Mouse (Mus musculus): Measurements from ENCODE around the gene Map10. TPM values are rescaled to one million over a fixed set of nuclear protein-coding genes. Genes with fewer than 3 reads are reported as not detected.
A peak's percentile ranks its signal among the peaks of the same experiment; 100 is the strongest.

Gene Map10
- polyA plus RNA-seq, 1 experiment from 2014 or later = 4.9 TPM

GRCm38 (mm10) chr8:125654821-125655220 lies 14.8 kb upstream of the Map10 start:
- H3K9me3 ChIP-seq = no peaks in the 10 kb centered on the region
- no peak for ATAC-seq (ENCODE audit: extremely low read depth, insufficient number of reproducible peaks, low FRiP score, low TSS enrichment)
- H3K27ac ChIP-seq (replicated peaks) = no peak overlapping the region
- no peak overlapping the region for H3K4me3 ChIP-seq
- H3K4me2 ChIP-seq = no peak overlapping the region
- no peak overlapping the region for H3K9ac ChIP-seq
- H3K4me1 ChIP-seq = no peaks in the 10 kb centered on the region
- H3K27me3 ChIP-seq (replicated peaks) = no peaks in the 10 kb centered on the region
- 85% methylated on average over 2 of the region's 2 CpGs for WGBS
- H3K36me3 ChIP-seq = no peaks in the 10 kb centered on the region

DNA sequence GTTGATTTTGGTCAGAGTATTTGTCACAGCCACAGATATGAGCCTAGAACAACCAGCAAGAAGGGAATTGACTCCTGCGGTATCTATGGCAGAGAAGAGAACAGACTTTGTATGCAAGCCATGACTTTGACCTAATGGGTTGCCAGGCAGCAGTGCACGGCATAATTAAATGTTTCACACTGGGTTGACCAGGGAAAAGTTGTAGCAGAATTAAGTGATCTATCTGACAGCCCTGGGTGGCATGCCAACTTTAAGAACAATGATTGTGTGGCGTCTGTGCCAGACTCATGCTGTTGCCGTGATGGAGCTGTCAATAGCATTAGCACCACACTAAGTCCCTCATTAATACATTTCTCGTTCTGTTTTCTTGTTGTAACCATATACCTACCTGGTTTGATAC lies 11.1 kb upstream of the Map10 start:
- Histone ChIP-seq H3K27ac (replicated peaks) (no peak overlapping the region), H3K4me3 (no peak overlapping the region), H3K36me3 (no peaks in the 10 kb centered on the region), H3K27me3 (replicated peaks) (no peaks in the 10 kb centered on the region), H3K9ac (no peak overlapping the region), H3K4me1 (peaks cover 12% of the 10 kb centered on the region), H3K9me3 (no peaks in the 10 kb centered on the region), H3K4me2 (no peak overlapping the region)
- WGBS = 80% methylated on average over 5 of the region's 5 CpGs
- no peak for ATAC-seq (ENCODE audit: extremely low read depth, insufficient number of reproducible peaks, low FRiP score, low TSS enrichment)

DNA sequence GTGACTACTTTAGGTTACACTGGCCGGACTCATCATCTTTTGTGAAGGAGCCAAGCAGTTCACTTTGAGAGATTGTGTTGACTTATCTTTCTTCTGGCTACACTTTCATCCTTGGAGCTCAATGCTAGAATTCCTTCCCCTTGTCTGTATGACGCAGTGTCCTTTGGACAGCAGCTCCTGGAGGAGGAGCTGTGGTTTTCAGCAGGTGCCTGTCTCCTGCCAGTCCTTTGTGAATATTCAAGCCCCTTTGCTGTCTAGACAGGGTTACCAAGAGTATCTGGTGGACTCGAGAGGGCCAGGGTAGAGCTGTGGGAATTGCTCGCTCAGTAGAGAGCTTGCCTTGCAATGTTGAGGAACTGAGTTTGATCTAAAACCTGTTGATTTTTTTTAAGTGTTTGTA lies 10.7 kb upstream of the Map10 start:
- Histone ChIP-seq H3K9me3 (no peaks in the 10 kb centered on the region), H3K27ac (replicated peaks) (no peak overlapping the region), H3K27me3 (replicated peaks) (no peaks in the 10 kb centered on the region), H3K4me1 (peaks cover 12% of the 10 kb centered on the region), H3K36me3 (no peaks in the 10 kb centered on the region), H3K4me3 (no peak overlapping the region), H3K9ac (no peak overlapping the region), H3K4me2 (no peak overlapping the region)
- WGBS = 69% methylated on average over 4 of the region's 4 CpGs
- ATAC-seq (ENCODE audit: extremely low read depth, insufficient number of reproducible peaks, low FRiP score, low TSS enrichment) = no peak

- no peak overlapping the region for H3K9ac ChIP-seq
- peaks cover 23% of the 10 kb centered on the region for H3K4me1 ChIP-seq
- no peaks in the 10 kb centered on the region for H3K9me3 ChIP-seq
- H3K4me3 ChIP-seq = no peak overlapping the region
- no peak overlapping the region for H3K4me2 ChIP-seq
- H3K27me3 ChIP-seq (replicated peaks) = no peaks in the 10 kb centered on the region
- no peak overlapping the region for H3K27ac ChIP-seq (replicated peaks)
- no peaks in the 10 kb centered on the region for H3K36me3 ChIP-seq
- whole genome bisulfite sequencing = 75% methylated on average over 6 of the region's 6 CpGs
- no peak for ATAC-seq (ENCODE audit: extremely low read depth, insufficient number of reproducible peaks, low FRiP score, low TSS enrichment)
These were observed 9.2 kb upstream of the Map10 start for GRCm38 (mm10) chr8:125660397-125660796.

DNA sequence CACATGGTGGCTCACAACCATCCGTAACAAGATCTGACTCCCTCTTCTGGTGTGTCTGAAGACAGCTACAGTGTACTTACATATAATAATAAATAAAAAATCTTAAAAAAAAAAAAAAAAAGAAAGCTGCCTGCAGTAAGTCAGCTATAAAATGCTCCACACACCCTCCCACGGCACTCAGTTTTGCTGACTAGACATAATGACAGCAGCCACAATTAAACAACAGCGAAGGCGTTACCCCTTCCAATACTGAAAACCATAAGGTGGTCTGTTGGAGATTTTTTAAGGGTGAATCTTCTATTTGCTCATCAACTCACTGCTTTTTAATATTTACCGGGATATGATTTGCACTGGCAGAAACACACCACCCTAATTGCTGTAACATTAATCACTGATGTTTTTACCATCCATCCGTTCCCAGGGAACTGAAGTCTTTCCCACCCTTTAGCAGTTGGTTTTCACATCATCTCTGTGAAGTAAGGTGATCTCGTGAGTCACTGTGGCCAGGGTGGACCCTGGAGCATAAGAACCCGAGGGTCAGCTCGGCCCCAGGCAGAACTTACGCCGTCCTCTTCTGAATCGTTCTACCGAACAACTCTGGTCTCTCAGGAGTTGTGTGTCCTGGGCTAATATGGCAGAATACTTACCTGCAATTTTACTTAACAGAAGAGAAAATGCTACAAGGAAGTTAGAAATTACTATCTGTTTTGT lies 7.5 kb upstream of the Map10 start:
- Histone ChIP-seq H3K4me1 (peaks cover 40% of the 10 kb centered on the region), H3K27me3 (replicated peaks) (no peaks in the 10 kb centered on the region), H3K36me3 (no peaks in the 10 kb centered on the region), H3K4me2 (no peak overlapping the region), H3K27ac (replicated peaks) (peak overlapping the region; percentile 20; the same call in 1 of the 2 replicates), H3K9me3 (no peaks in the 10 kb centered on the region), H3K4me3 (no peak overlapping the region), H3K9ac (no peak overlapping the region)
- no peak for ATAC-seq (ENCODE audit: extremely low read depth, insufficient number of reproducible peaks, low FRiP score, low TSS enrichment)
- WGBS = 88% methylated on average over 13 of the region's 13 CpGs

- H3K4me2 ChIP-seq = no peak overlapping the region
- peak overlapping the region; percentile 20; the same call in 1 of the 2 replicates for H3K27ac ChIP-seq (replicated peaks)
- ATAC-seq (ENCODE audit: extremely low read depth, insufficient number of reproducible peaks, low FRiP score, low TSS enrichment) = no peak
- H3K4me1 ChIP-seq = peaks cover 46% of the 10 kb centered on the region
- H3K4me3 ChIP-seq = no peak overlapping the region
- no peaks in the 10 kb centered on the region for H3K9me3 ChIP-seq
- no peak overlapping the region for H3K9ac ChIP-seq
- H3K36me3 ChIP-seq = no peaks in the 10 kb centered on the region
- H3K27me3 ChIP-seq (replicated peaks) = no peaks in the 10 kb centered on the region
- 36% methylated on average over 6 of the region's 6 CpGs for WGBS
These were observed 7.0 kb upstream of the Map10 start for GRCm38 (mm10) chr8:125662669-125663048.

GRCm38 (mm10) chr8:125665183-125665875 lies 4.3 kb upstream of the Map10 start:
- H3K9ac ChIP-seq = peak overlapping the region; percentile 60
- H3K36me3 ChIP-seq = peaks cover under 1% of the 10 kb centered on the region
- 0 out of 2 replicates have a peak, but pooled peaks cover 2% of the 10 kb centered on the region for H3K9me3 ChIP-seq
- ATAC-seq (ENCODE audit: extremely low read depth, insufficient number of reproducible peaks, low FRiP score, low TSS enrichment) = no peak
- no peak overlapping the region for H3K4me3 ChIP-seq
- H3K4me2 ChIP-seq = peak overlapping the region; percentile 56
- peaks cover 54% of the 10 kb centered on the region for H3K4me1 ChIP-seq
- peak overlapping the region; percentile 95 for H3K27ac ChIP-seq (replicated peaks)
- WGBS = 52% methylated on average over 8 of the region's 8 CpGs
- no peaks in the 10 kb centered on the region for H3K27me3 ChIP-seq (replicated peaks)

- Histone ChIP-seq H3K4me3 (no peak overlapping the region), H3K4me2 (peak overlapping the region; percentile 56), H3K9me3 (peaks cover 7% of the 10 kb centered on the region; the same call in 1 of the 2 replicates), H3K27ac (replicated peaks) (peak overlapping the region; percentile 95), H3K4me1 (peaks cover 55% of the 10 kb centered on the region), H3K36me3 (peaks cover 6% of the 10 kb centered on the region), H3K9ac (peak overlapping the region; percentile 60), H3K27me3 (replicated peaks) (no peaks in the 10 kb centered on the region)
- WGBS = 20% methylated on average over 2 of the region's 2 CpGs
- ATAC-seq (ENCODE audit: extremely low read depth, insufficient number of reproducible peaks, low FRiP score, low TSS enrichment) = no peak
These were observed 3.8 kb upstream of the Map10 start for GRCm38 (mm10) chr8:125665876-125666186.

GRCm38 (mm10) chr8:125666201-125666600 lies 3.4 kb upstream of the Map10 start:
- Histone ChIP-seq H3K27ac (replicated peaks) (peak overlapping the region; percentile 95), H3K4me2 (peak overlapping the region; percentile 56)

DNA sequence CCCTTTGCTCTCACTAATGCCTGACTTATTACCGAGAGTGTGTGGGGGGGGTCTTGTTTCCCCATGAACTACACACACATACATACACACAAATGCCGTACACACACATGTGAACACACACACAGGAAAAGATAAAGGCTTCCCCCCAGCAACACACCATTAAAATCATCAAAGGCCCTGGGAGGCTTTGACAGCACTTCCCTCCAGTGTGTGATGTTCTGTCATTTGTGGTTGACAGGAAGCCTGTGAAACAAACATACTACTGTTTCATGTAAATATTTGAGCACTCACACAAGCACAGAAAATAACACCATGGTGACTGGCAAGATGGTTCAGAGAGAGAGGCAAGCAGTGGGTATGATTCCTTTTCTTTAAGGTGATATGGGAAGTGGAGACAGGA lies 2.4 kb upstream of the Map10 start:
- no peak for ATAC-seq (ENCODE audit: extremely low read depth, insufficient number of reproducible peaks, low FRiP score, low TSS enrichment)
- Histone ChIP-seq H3K4me1 (peaks cover 54% of the 10 kb centered on the region), H3K27ac (replicated peaks) (peak overlapping the region; percentile 95), H3K9ac (no peak overlapping the region), H3K9me3 (peaks cover 21% of the 10 kb centered on the region), H3K4me3 (no peak overlapping the region), H3K36me3 (peaks cover 20% of the 10 kb centered on the region), H3K4me2 (no peak overlapping the region), H3K27me3 (replicated peaks) (no peaks in the 10 kb centered on the region)
- 70% methylated on average over 2 of the region's 2 CpGs for WGBS

More at GRCm38 (mm10) chr8:125666201-125666600, 3.4 kb upstream of the Map10 start:
- WGBS = 8% methylated on average over 5 of the region's 5 CpGs
- Histone ChIP-seq H3K9ac (peak overlapping the region; percentile 33; the same call in 1 of the 2 replicates), H3K27me3 (replicated peaks) (no peaks in the 10 kb centered on the region), H3K36me3 (peaks cover 10% of the 10 kb centered on the region), H3K4me3 (peak overlapping the region; percentile 6; the same call in 1 of the 2 replicates), H3K9me3 (peaks cover 11% of the 10 kb centered on the region), H3K4me1 (peaks cover 55% of the 10 kb centered on the region)
- peak; percentile 23; the same call in 1 of the 2 replicates for ATAC-seq (ENCODE audit: extremely low read depth, insufficient number of reproducible peaks, low FRiP score, low TSS enrichment)

- Histone ChIP-seq H3K36me3 (peaks cover 21% of the 10 kb centered on the region), H3K9me3 (peaks cover 23% of the 10 kb centered on the region), H3K27ac (replicated peaks) (no peak overlapping the region), H3K4me2 (peak overlapping the region; percentile 87), H3K9ac (no peak overlapping the region), H3K4me3 (peak overlapping the region; percentile 72), H3K27me3 (replicated peaks) (no peaks in the 10 kb centered on the region), H3K4me1 (peaks cover 43% of the 10 kb centered on the region)
- WGBS = 78% methylated on average over 14 of the region's 14 CpGs
- ATAC-seq (ENCODE audit: extremely low read depth, insufficient number of reproducible peaks, low FRiP score, low TSS enrichment) = no peak
These were observed 389 bp upstream of the Map10 start for GRCm38 (mm10) chr8:125669159-125669699.

All from heart, embryonic 13.5 days (tissue).